Mouse (Mus musculus): ENCODE results near the gene Rps6ka5. TPM values are rescaled to one million over a fixed set of nuclear protein-coding genes. Genes with fewer than 3 reads are reported as not detected.

Gene Rps6ka5
- polyA plus RNA-seq, 1 experiment from 2014 or later = 3.9 TPM

DNA sequence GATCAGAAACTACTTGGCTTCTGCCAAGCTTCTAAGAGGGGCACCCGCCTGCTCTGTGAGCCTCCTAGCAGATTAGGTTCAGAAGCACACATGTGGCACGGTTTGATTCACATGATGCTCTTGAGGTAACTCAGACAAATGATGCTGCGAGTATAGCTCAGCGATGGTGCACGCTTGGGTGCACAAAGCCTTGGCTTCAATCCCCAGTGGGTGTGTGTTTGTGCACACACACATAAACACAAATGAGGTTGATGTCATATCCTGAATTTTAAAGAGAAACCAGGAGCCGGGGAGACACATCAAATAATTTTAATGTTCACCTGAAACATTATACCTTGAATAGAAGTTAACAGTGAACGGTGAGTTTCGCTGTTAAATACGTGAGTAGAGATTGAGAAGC is 199.5 kb downstream of the Rps6ka5 start:
- Histone ChIP-seq H3K9ac (peak overlapping the region; percentile 72), H3K36me3 (no peaks in the 10 kb centered on the region), H3K9me3 (no peaks in the 10 kb centered on the region), H3K4me2 (peak overlapping the region; percentile 62), H3K4me1 (peaks cover 42% of the 10 kb centered on the region), H3K27me3 (replicated peaks) (no peaks in the 10 kb centered on the region), H3K27ac (replicated peaks) (peak overlapping the region; percentile 55), H3K4me3 (peak overlapping the region; percentile 30)
- no peak for ATAC-seq (ENCODE audit: extremely low read depth, insufficient number of reproducible peaks, low FRiP score, low TSS enrichment)
- 70% methylated on average over 9 of the region's 9 CpGs for WGBS

DNA sequence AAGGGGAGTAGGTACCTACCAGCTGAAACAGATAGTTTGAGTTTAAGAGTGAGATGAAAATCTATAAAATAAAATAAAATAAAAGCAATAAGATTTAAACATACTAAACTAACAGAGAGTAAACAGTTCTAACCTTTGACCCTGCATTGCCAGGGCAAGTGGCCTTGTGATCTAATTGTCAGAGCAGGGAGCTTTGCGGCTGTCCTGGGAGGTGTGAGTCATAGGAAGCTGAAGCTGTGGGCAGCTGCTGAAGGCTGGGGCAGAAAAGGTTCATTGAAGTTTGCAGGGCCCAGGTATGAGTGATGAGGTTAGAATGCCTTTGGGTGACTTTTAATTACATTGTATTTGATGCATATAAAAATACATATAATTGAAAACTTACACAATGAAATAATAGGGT is 200.8 kb downstream of the Rps6ka5 start:
- H3K4me3 ChIP-seq = no peak overlapping the region
- 27% methylated on average over 1 of the region's 1 CpGs for WGBS

DNA sequence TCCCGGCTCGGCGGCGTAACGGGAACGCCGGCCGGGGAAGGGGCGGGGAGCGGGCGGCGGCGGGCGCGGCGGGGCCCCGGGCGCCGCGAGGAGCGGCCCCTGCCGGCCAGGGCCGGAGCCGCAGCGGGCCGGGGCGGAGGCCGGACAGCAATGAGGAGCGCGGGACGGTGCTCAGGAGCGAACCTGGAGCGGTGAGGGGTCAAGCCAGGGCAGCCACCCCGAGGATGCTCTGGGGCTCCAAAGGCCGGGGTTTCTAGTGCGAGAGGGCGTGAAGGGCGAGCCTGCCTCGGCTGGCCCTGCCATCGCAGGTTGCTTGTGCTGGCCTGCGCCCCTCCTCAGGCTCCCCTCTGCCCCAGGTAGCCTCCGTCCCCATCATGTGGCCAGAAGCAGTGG is 206.0 kb downstream of the Rps6ka5 start, which contains the start of gene Ttc7b:
Ttc7b (minus strand) TSS at position 33 of the 393 bp plus-strand sequence.
- Histone ChIP-seq H3K4me1 (peaks cover 47% of the 10 kb centered on the region), H3K9me3 (no peaks in the 10 kb centered on the region), H3K27ac (replicated peaks) (peak within 1 kb of the TSS; percentile 82), H3K27me3 (replicated peaks) (no peaks in the 10 kb centered on the region), H3K4me3 (peak within 1 kb of the TSS; percentile 91), H3K36me3 (no peaks in the 10 kb centered on the region), H3K4me2 (peak within 1 kb of the TSS; percentile 86), H3K9ac (peak within 1 kb of the TSS; percentile 98)
- ATAC-seq (ENCODE audit: extremely low read depth, insufficient number of reproducible peaks, low FRiP score, low TSS enrichment) = peak; percentile 47; the same call in 1 of the 2 replicates
- 4% methylated on average over 25 of the region's 42 CpGs for WGBS

More for the DNA sequence above, 200.8 kb downstream of the Rps6ka5 start:
- Histone ChIP-seq H3K4me2 (no peak overlapping the region), H3K36me3 (no peaks in the 10 kb centered on the region), H3K27me3 (replicated peaks) (no peaks in the 10 kb centered on the region), H3K4me1 (peaks cover 35% of the 10 kb centered on the region), H3K27ac (replicated peaks) (no peak overlapping the region), H3K9ac (no peak overlapping the region), H3K9me3 (no peaks in the 10 kb centered on the region)
- ATAC-seq (ENCODE audit: extremely low read depth, insufficient number of reproducible peaks, low FRiP score, low TSS enrichment) = no peak

DNA sequence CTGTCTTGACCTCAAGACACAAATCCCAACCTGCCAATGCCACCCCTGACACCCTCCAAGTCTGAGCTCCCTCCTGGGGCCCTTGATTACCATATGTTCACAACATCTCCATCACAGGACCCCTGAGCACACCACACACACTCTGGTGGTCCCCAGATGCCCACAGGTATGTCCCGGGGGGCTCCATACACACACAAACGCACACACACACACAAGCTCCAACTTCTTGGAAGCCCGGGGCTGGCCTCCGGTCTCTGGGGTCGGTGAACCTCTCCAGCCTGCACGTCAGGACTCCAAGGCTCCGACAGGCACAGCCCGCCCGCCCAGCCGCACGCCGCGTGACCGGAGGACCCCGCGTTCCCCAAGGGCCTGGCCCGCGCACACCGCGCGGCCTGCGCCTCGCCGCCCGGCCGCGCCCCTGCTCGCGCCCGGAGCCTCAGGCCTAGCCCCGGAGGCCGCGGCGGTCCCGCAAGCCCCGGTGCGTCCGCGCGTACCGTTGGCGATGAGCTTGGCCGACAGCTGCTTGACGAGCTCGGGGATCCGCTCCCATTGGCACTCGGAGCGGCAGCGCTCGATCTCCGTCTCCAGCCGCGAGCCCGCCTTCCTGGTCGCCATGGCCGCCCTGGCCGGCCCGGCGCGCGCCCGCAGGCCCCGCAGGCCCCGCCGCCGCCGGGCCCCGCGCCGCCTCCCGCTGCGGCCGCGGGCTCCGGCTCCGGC is 206.5 kb downstream of the Rps6ka5 start:
- Histone ChIP-seq H3K36me3 (no peaks in the 10 kb centered on the region), H3K9me3 (no peaks in the 10 kb centered on the region), H3K4me1 (peaks cover 47% of the 10 kb centered on the region), H3K4me3 (peak overlapping the region; percentile 91), H3K9ac (peak overlapping the region; percentile 98), H3K27ac (replicated peaks) (peak overlapping the region; percentile 82), H3K4me2 (peak overlapping the region; percentile 86), H3K27me3 (replicated peaks) (no peaks in the 10 kb centered on the region)
- peak; percentile 40; the same call in 1 of the 2 replicates for ATAC-seq (ENCODE audit: extremely low read depth, insufficient number of reproducible peaks, low FRiP score, low TSS enrichment)
- under 1% methylated on average over 73 of the region's 76 CpGs for WGBS

DNA sequence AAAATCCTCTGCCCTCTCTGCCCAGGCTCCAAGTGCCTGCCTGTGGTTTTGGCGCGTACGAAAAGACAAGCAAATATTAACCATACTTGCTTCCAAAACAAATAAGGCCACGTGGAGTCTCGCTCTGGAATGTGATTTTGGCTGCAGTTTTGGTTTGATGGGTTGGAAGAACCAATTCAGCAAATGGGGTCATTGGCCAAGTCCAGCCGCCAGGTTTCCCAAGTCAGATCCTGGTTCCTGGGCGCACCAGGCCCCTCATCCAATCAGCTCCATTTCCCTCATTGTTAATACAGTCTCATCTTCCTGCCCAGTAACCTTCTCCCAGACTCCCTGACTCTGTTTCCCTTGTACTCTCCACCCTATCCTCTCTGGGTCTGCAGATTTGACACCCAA is 207.1 kb downstream of the Rps6ka5 start:
- peak overlapping the region; percentile 98 for H3K9ac ChIP-seq
- no peaks in the 10 kb centered on the region for H3K9me3 ChIP-seq
- H3K27me3 ChIP-seq (replicated peaks) = no peaks in the 10 kb centered on the region
- peak overlapping the region; percentile 91 for H3K4me3 ChIP-seq
- WGBS = 42% methylated on average over 7 of the region's 7 CpGs
- H3K36me3 ChIP-seq = no peaks in the 10 kb centered on the region
- no peak for ATAC-seq (ENCODE audit: extremely low read depth, insufficient number of reproducible peaks, low FRiP score, low TSS enrichment)
- no peak overlapping the region for H3K27ac ChIP-seq (replicated peaks)
- H3K4me2 ChIP-seq = peak overlapping the region; percentile 86
- peaks cover 49% of the 10 kb centered on the region for H3K4me1 ChIP-seq

DNA sequence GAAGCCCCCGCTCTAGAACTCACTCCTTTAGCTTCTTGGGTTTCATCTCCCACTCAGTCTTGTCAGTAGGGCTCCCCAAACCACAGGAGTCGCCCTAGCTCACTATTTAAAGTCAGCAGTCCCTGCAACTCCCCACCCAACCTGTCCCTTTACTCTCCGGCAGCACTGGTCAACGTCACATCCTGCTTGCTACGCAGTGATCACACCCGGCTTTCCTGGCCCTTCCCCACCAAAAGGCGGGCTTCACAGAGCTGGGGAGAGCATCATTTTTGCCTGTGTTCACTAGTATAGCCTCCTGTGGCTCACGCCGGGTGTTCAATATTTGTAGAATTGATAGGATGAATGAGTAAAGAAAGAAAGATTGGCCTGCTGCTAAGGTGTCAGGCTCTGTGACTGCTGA is 209.4 kb downstream of the Rps6ka5 start:
- Histone ChIP-seq H3K9ac (no peak overlapping the region), H3K4me2 (no peak overlapping the region), H3K9me3 (no peaks in the 10 kb centered on the region), H3K4me1 (peaks cover 64% of the 10 kb centered on the region), H3K27ac (replicated peaks) (no peak overlapping the region), H3K4me3 (no peak overlapping the region), H3K36me3 (peaks cover 3% of the 10 kb centered on the region), H3K27me3 (replicated peaks) (no peaks in the 10 kb centered on the region)
- ATAC-seq (ENCODE audit: extremely low read depth, insufficient number of reproducible peaks, low FRiP score, low TSS enrichment) = no peak
- 78% methylated on average over 9 of the region's 9 CpGs for WGBS

DNA sequence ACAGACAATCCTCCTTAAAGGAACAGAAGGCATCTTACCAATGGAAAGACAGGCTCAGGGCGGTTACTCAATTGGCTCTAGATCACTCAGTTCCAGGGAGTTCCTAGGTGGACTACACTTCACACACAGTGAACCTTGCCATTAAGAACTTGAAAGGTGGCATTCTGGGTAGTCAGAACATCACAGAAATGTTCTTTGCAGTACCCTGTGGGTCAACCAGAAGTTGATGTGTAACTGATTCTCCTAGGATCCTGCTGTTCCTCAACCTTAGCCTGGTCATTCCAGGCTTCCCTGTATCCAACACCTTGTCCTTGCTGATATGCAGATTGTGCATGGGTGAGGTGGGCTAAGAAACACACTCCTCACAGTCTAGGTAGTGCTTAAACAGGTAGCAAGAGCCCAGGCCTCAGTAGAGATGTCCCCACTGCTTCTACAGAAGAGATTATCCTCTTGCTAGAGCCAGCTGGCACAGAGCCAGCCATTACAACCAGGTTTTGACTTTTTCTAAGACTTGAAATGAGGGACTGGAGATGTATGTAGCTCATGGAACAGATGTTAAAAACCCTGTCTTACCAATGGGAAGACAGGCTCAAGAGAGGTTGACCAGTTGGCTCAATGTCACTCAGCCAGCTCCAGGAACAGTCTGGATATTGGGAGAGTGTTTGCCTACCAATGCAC is 210.5 kb downstream of the Rps6ka5 start:
- peaks cover 13% of the 10 kb centered on the region for H3K36me3 ChIP-seq
- no peak overlapping the region for H3K4me2 ChIP-seq
- H3K9me3 ChIP-seq = no peaks in the 10 kb centered on the region
- ATAC-seq (ENCODE audit: extremely low read depth, insufficient number of reproducible peaks, low FRiP score, low TSS enrichment) = no peak
- H3K27me3 ChIP-seq (replicated peaks) = no peaks in the 10 kb centered on the region
- H3K9ac ChIP-seq = no peak overlapping the region
- no peak overlapping the region for H3K4me3 ChIP-seq
- 87% methylated on average over 1 of the region's 1 CpGs for WGBS
- no peak overlapping the region for H3K27ac ChIP-seq (replicated peaks)
- H3K4me1 ChIP-seq = peaks cover 68% of the 10 kb centered on the region

DNA sequence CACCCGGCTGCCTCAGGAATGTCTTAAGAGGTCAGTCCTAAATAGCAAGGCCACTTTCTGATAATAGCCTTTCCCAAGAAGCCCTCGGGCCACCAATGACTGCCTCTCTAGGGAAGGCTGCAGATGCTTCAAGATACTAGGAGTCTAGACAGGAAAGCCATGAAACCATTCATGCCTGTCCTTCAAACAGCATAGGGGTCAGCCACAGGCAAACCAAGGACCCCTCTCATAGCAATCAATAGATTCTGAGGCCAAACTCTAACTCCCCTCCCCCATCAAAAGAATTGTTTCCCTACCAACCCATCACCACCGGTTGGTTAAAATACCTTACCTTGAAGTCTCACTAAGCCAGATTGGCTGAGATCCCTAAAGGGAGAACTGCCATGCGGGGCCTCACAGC is 211.3 kb downstream of the Rps6ka5 start:
- H3K27me3 ChIP-seq (replicated peaks) = no peaks in the 10 kb centered on the region
- H3K4me2 ChIP-seq = no peak overlapping the region
- no peak overlapping the region for H3K27ac ChIP-seq (replicated peaks)
- H3K4me1 ChIP-seq = peaks cover 64% of the 10 kb centered on the region
- 74% methylated on average over 4 of the region's 4 CpGs for WGBS
- H3K36me3 ChIP-seq = peaks cover 21% of the 10 kb centered on the region
- no peak overlapping the region for H3K4me3 ChIP-seq
- no peak overlapping the region for H3K9ac ChIP-seq
- H3K9me3 ChIP-seq = no peaks in the 10 kb centered on the region
- ATAC-seq (ENCODE audit: extremely low read depth, insufficient number of reproducible peaks, low FRiP score, low TSS enrichment) = no peak

DNA sequence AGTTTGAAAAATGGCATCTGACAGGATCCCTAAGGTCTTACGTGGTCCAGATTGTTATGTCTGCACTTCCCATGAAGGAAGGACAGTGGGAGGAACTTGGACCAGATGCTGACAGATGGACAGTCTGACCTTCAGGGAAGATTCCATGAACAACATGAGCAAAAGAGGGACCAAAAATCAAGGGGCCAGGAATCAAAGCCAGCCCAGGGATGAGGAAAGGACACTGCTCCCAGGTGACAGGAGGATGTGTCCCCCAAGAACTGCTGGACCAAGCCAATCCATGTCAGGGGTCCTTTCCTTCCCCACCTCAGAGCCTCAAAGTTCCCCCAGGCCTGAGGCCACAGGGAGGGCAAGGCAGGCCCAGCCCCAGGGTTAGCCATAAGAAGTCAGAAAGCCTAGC is 212.2 kb downstream of the Rps6ka5 start:
- Histone ChIP-seq H3K27me3 (replicated peaks) (no peaks in the 10 kb centered on the region), H3K27ac (replicated peaks) (no peak overlapping the region), H3K4me3 (no peak overlapping the region), H3K36me3 (peaks cover 23% of the 10 kb centered on the region), H3K4me1 (peaks cover 66% of the 10 kb centered on the region), H3K9me3 (no peaks in the 10 kb centered on the region), H3K4me2 (no peak overlapping the region), H3K9ac (no peak overlapping the region)
- ATAC-seq (ENCODE audit: extremely low read depth, insufficient number of reproducible peaks, low FRiP score, low TSS enrichment) = no peak
- WGBS = 70% methylated on average over 1 of the region's 1 CpGs

DNA sequence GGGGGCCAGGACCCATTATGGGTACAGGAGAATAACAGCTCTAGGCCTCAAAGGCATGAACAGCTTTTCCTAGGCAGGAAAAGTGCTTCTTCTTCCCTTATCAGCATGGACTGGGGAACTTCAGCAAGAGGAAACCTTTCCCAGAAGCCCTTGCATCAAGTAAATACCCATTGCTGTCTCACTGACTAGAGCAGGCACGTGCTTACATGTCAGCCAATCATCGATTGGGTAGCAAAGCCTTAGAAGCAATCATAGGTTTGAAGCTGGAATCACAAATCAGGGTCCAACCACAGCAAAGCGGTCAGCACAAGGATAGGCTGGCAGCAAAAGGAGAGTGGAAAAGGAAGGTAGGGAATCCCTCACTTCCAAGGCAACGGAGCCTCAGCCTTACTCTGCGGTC is 213.7 kb downstream of the Rps6ka5 start:
- Histone ChIP-seq H3K4me2 (no peak overlapping the region), H3K4me1 (peaks cover 58% of the 10 kb centered on the region), H3K9me3 (no peaks in the 10 kb centered on the region), H3K27ac (replicated peaks) (peak overlapping the region; percentile 42), H3K4me3 (no peak overlapping the region), H3K36me3 (peaks cover 23% of the 10 kb centered on the region), H3K9ac (peak overlapping the region; percentile 64; the same call in 1 of the 2 replicates), H3K27me3 (replicated peaks) (no peaks in the 10 kb centered on the region)
- ATAC-seq (ENCODE audit: extremely low read depth, insufficient number of reproducible peaks, low FRiP score, low TSS enrichment) = no peak
- 84% methylated on average over 5 of the region's 5 CpGs for WGBS

DNA sequence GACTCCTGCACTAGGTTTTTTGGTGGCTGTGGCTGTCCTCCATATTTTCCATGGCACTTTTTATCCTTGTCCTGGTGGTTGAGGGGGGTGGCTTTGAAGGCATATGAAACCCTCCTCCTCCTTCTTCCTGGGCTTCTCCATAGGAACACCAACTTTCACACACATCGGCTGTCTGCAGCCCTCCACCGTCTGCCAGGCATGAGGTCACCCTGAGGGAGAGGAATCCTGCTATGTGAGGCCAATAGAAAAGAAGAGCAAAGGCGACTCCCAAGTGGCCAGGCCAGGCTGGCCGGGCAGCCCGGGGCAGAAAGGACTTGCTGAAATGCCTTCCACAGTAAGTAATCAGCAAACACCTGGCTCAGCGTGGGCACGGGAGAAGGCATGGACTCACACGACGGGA is 214.1 kb downstream of the Rps6ka5 start:
- ATAC-seq (ENCODE audit: extremely low read depth, insufficient number of reproducible peaks, low FRiP score, low TSS enrichment) = no peak
- no peaks in the 10 kb centered on the region for H3K9me3 ChIP-seq
- WGBS = 33% methylated on average over 9 of the region's 9 CpGs
- H3K9ac ChIP-seq = peak overlapping the region; percentile 64
- H3K27ac ChIP-seq (replicated peaks) = peak overlapping the region; percentile 42
- H3K27me3 ChIP-seq (replicated peaks) = no peaks in the 10 kb centered on the region
- peaks cover 53% of the 10 kb centered on the region for H3K4me1 ChIP-seq
- no peak overlapping the region for H3K4me2 ChIP-seq
- no peak overlapping the region for H3K4me3 ChIP-seq
- H3K36me3 ChIP-seq = peaks cover 23% of the 10 kb centered on the region

Measured in heart, embryonic 13.5 days (tissue).